Mouse (Mus musculus): Measurements from ENCODE around the gene Jtb. TPM values are rescaled to one million over a fixed set of nuclear protein-coding genes. Genes with fewer than 3 reads are reported as not detected.

Gene Jtb
- polyA plus RNA-seq, 1 experiment, result 60.7 TPM

DNA sequence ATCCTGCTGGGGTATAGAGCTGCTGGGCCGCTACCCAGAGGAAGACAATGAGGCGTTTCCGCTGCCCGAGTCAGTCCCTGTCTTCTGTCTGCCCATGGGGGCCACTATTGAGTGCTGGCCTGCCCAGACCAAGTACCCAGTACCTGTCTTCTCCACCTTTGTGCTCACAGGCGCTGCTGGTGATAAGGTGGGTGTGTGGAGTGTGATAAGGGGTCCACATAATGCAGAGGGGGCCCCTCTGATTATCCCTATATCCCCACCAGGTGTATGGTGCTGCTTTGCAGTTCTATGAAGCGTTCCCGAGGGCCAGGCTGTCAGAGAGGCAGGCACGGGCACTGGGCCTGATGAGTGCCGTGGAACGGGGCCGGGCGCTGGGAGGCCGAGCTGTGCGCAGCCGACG lies 37.6 kb downstream of the Jtb start:
- TF ChIP-seq POLR2A (IDR thresholded peaks at IDR 0.05; ENCODE audit: low read depth, low read length) (no peak), CTCF (conservative IDR thresholded peaks at IDR 0.05; ENCODE audit: insufficient read depth, insufficient read length, low read depth, low read length) (no peak)
- no peak overlapping the region for H3K4me3 ChIP-seq (ENCODE audit: insufficient read depth, low read depth, low read length)
- H3K27ac ChIP-seq (ENCODE audit: insufficient read depth, low read depth, low read length), result no peak overlapping the region
- peaks cover 7% of the 10 kb centered on the region; the same call in 1 of the 2 replicates for H3K4me1 ChIP-seq (ENCODE audit: control insufficient read depth, insufficient read depth, low read length)
- H3K36me3 ChIP-seq (ENCODE audit: control insufficient read depth, insufficient read depth, low read length), result no peaks in the 10 kb centered on the region
- WGBS, result 94% methylated on average over 16 of the region's 16 CpGs
- no peak for DNase-seq
- H3K27me3 ChIP-seq (replicated peaks; ENCODE audit: control insufficient read depth, insufficient read depth, low read length), result no peaks in the 10 kb centered on the region

DNA sequence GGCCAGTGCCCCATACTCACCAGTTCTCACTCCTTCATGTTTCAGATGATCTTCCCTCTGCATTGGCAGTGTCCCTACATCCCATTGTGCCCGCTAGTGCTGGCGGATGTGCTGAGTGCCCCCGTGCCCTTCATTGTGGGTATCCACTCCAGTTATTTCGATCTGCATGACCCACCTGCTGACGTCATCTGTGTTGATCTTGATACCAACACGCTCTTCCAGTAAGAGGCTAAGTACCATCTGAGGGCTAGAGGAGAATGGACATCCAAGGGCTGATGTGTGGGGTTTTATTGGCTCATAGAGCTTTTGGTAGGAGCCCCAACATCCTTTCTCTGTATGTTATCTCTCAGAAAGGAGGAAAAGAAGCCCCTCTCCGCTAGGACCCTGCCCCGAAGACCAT lies 39.4 kb downstream of the Jtb start:
- Histone ChIP-seq H3K36me3 (ENCODE audit: control insufficient read depth, insufficient read depth, low read length) (no peaks in the 10 kb centered on the region), H3K4me1 (ENCODE audit: control insufficient read depth, insufficient read depth, low read length) (no peaks in the 10 kb centered on the region), H3K27ac (ENCODE audit: insufficient read depth, low read depth, low read length) (no peak overlapping the region), H3K27me3 (replicated peaks; ENCODE audit: control insufficient read depth, insufficient read depth, low read length) (no peaks in the 10 kb centered on the region), H3K4me3 (ENCODE audit: insufficient read depth, low read depth, low read length) (no peak overlapping the region)
- WGBS, result 94% methylated on average over 8 of the region's 8 CpGs
- DNase-seq, result no peak
- TF ChIP-seq CTCF (conservative IDR thresholded peaks at IDR 0.05; ENCODE audit: insufficient read depth, insufficient read length, low read depth, low read length), result no peak
- no peak for TF ChIP-seq POLR2A (IDR thresholded peaks at IDR 0.05; ENCODE audit: low read depth, low read length)

DNA sequence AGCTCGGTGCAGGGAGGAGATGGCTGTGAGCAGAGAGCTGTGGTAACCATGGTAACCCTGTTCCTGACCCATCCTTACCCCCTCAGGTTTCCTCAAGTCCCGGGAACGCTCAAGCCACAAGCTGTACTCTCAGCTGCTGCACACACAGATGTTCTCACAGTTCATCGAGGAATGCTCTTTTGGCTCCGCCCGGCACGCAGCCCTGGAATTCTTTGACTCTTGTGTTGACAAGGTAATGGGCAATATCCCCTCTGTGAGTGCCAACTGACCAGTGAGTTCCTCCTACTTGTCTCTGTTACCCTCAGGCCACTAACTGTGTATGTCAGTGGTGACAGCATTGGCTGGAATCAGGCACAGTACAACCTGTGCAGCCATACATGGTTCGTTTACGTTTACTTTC lies 40.8 kb downstream of the Jtb start:
- Histone ChIP-seq H3K27ac (ENCODE audit: insufficient read depth, low read depth, low read length) (no peak overlapping the region), H3K36me3 (ENCODE audit: control insufficient read depth, insufficient read depth, low read length) (no peaks in the 10 kb centered on the region), H3K4me3 (ENCODE audit: insufficient read depth, low read depth, low read length) (no peak overlapping the region), H3K27me3 (replicated peaks; ENCODE audit: control insufficient read depth, insufficient read depth, low read length) (no peaks in the 10 kb centered on the region), H3K4me1 (ENCODE audit: control insufficient read depth, insufficient read depth, low read length) (no peaks in the 10 kb centered on the region)
- WGBS, result 71% methylated on average over 9 of the region's 9 CpGs
- TF ChIP-seq CTCF (conservative IDR thresholded peaks at IDR 0.05; ENCODE audit: insufficient read depth, insufficient read length, low read depth, low read length) (no peak), POLR2A (IDR thresholded peaks at IDR 0.05; ENCODE audit: low read depth, low read length) (no peak)
- DNase-seq, result no peak

DNA sequence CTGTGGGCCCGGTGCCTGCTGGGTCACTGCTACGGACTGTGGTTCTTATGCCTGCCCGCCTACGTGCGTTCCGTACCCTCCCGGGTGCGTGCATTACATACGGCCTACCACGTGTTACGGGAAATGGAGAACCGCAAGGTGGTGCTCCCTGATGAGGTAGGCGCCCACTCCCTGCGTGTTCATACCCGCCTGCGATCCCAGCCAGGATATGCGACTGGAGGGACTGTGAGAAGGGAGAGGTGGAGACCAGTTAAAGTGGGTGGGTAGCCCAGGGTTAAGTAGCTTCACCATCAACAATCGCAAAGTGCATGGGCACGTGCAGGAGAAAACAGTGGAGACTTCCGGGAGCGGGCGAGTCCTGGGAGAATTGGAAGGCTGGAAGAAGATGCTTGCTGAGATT lies 42.5 kb downstream of the Jtb start:
- no peaks in the 10 kb centered on the region for H3K27me3 ChIP-seq (replicated peaks; ENCODE audit: control insufficient read depth, insufficient read depth, low read length)
- WGBS, result 95% methylated on average over 22 of the region's 22 CpGs
- no peak overlapping the region for H3K27ac ChIP-seq (ENCODE audit: insufficient read depth, low read depth, low read length)
- H3K36me3 ChIP-seq (ENCODE audit: control insufficient read depth, insufficient read depth, low read length), result no peaks in the 10 kb centered on the region
- no peak overlapping the region for H3K4me3 ChIP-seq (ENCODE audit: insufficient read depth, low read depth, low read length)
- DNase-seq, result no peak
- no peaks in the 10 kb centered on the region for H3K4me1 ChIP-seq (ENCODE audit: control insufficient read depth, insufficient read depth, low read length)
- no peak for TF ChIP-seq POLR2A (IDR thresholded peaks at IDR 0.05; ENCODE audit: low read depth, low read length)
- TF ChIP-seq CTCF (conservative IDR thresholded peaks at IDR 0.05; ENCODE audit: insufficient read depth, insufficient read length, low read depth, low read length), result no peak

- H3K4me1 ChIP-seq (ENCODE audit: control insufficient read depth, insufficient read depth, low read length), result no peaks in the 10 kb centered on the region
- H3K27ac ChIP-seq (ENCODE audit: insufficient read depth, low read depth, low read length), result no peak overlapping the region
- H3K36me3 ChIP-seq (ENCODE audit: control insufficient read depth, insufficient read depth, low read length), result no peaks in the 10 kb centered on the region
- no peak for DNase-seq
- H3K4me3 ChIP-seq (ENCODE audit: insufficient read depth, low read depth, low read length), result no peak overlapping the region
- no peaks in the 10 kb centered on the region for H3K27me3 ChIP-seq (replicated peaks; ENCODE audit: control insufficient read depth, insufficient read depth, low read length)
- TF ChIP-seq CTCF (conservative IDR thresholded peaks at IDR 0.05; ENCODE audit: insufficient read depth, insufficient read length, low read depth, low read length) (no peak), POLR2A (IDR thresholded peaks at IDR 0.05; ENCODE audit: low read depth, low read length) (no peak)
- 91% methylated on average over 11 of the region's 11 CpGs for WGBS
Measured at GRCm38 (mm10) chr3:90275286-90275685, 43.9 kb downstream of the Jtb start.

GRCm38 (mm10) chr3:90276858-90277257 lies 45.5 kb downstream of the Jtb start:
- Histone ChIP-seq H3K4me1 (ENCODE audit: control insufficient read depth, insufficient read depth, low read length) (no peaks in the 10 kb centered on the region), H3K27me3 (replicated peaks; ENCODE audit: control insufficient read depth, insufficient read depth, low read length) (no peaks in the 10 kb centered on the region), H3K27ac (ENCODE audit: insufficient read depth, low read depth, low read length) (no peak overlapping the region), H3K4me3 (ENCODE audit: insufficient read depth, low read depth, low read length) (no peak overlapping the region), H3K36me3 (ENCODE audit: control insufficient read depth, insufficient read depth, low read length) (no peaks in the 10 kb centered on the region)
- no peak for DNase-seq
- TF ChIP-seq POLR2A (IDR thresholded peaks at IDR 0.05; ENCODE audit: low read depth, low read length) (no peak), CTCF (conservative IDR thresholded peaks at IDR 0.05; ENCODE audit: insufficient read depth, insufficient read length, low read depth, low read length) (no peak)
- 75% methylated on average over 16 of the region's 16 CpGs for WGBS

DNA sequence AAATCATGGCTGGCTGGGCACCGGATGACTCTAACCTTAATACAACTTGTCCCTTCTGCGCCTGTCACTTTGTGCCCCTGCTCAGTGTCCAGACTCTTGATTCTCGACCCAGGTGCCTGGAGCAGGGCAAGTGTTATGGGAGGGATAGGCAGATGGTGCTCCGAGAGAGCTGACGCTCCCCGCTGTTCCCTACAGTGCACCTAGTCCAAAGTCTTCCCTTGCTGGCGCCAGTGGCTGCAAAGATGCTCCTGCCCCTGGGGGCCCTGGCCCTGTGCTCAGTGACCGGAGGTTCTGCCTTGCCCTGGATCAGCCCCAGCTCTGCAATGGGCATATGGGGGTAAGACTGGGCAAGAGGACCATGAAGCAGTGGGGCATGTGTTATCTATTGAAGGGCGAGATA lies 46.4 kb downstream of the Jtb start:
- Histone ChIP-seq H3K27me3 (replicated peaks; ENCODE audit: control insufficient read depth, insufficient read depth, low read length) (no peaks in the 10 kb centered on the region), H3K4me3 (ENCODE audit: insufficient read depth, low read depth, low read length) (no peak overlapping the region), H3K36me3 (ENCODE audit: control insufficient read depth, insufficient read depth, low read length) (no peaks in the 10 kb centered on the region), H3K27ac (ENCODE audit: insufficient read depth, low read depth, low read length) (no peak overlapping the region), H3K4me1 (ENCODE audit: control insufficient read depth, insufficient read depth, low read length) (no peaks in the 10 kb centered on the region)
- DNase-seq, result no peak
- TF ChIP-seq POLR2A (IDR thresholded peaks at IDR 0.05; ENCODE audit: low read depth, low read length), result no peak
- no peak for TF ChIP-seq CTCF (conservative IDR thresholded peaks at IDR 0.05; ENCODE audit: insufficient read depth, insufficient read length, low read depth, low read length)
- WGBS, result 83% methylated on average over 9 of the region's 9 CpGs

DNA sequence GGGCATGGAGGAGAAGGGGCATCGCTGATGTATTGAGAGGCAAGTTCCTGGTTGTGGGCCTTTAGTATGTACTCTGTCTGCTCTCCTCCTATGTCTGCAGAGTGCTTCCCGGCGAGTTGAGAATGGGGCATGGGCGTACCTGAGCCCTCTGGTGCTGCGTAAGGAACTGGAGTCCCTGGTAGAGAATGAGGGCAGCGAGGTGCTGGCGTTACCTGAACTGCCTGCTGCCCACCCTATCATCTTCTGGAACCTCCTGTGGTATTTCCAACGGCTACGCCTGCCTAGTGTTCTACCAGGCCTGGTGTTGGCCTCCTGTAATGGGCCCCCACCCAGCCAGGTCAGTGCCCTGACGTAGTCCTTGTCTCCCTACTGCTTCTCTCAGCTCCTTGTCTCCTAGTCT lies 46.8 kb downstream of the Jtb start:
- Histone ChIP-seq H3K4me3 (ENCODE audit: insufficient read depth, low read depth, low read length) (no peak overlapping the region), H3K36me3 (ENCODE audit: control insufficient read depth, insufficient read depth, low read length) (no peaks in the 10 kb centered on the region), H3K4me1 (ENCODE audit: control insufficient read depth, insufficient read depth, low read length) (no peaks in the 10 kb centered on the region), H3K27ac (ENCODE audit: insufficient read depth, low read depth, low read length) (no peak overlapping the region), H3K27me3 (replicated peaks; ENCODE audit: control insufficient read depth, insufficient read depth, low read length) (no peaks in the 10 kb centered on the region)
- TF ChIP-seq POLR2A (IDR thresholded peaks at IDR 0.05; ENCODE audit: low read depth, low read length) (no peak), CTCF (conservative IDR thresholded peaks at IDR 0.05; ENCODE audit: insufficient read depth, insufficient read length, low read depth, low read length) (no peak)
- no peak for DNase-seq
- 97% methylated on average over 10 of the region's 10 CpGs for WGBS
